Mouse (Mus musculus): ENCODE measurements at regions not wholly inside any gene's neighbourhood (a gene's known extent, or its start where the extent isn't known, plus 50 kb on each side); places are given as distances from the start of the nearest gene placed in this dataset.

DNA sequence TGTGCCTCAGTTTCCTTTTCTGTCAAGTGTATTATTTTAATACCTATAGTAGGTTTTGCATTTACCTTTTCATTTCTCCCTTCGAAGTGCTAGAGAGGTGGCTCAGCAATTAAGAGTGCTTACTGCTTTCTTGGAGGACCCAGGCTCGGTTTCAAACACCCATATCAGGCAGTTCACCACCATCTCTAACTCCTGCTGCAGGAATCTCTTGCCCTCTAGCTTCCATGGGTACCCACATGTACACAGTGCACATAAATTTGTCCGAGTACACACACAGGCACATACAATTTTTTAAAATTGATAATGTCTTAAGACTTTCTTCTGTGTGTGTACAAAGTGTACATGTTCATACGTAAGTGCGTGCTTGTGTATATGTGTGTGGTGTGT, 220.9 kb upstream of the Rpl38 start:
- Histone ChIP-seq H3K27ac (replicated peaks; ENCODE audit: low read depth, low read length) (no peak overlapping the region), H3K4me3 (ENCODE audit: insufficient read depth, low read depth, low read length) (no peak overlapping the region), H3K4me1 (ENCODE audit: control insufficient read depth, insufficient read depth, insufficient read length, low read length) (no peaks in the 10 kb centered on the region)

DNA sequence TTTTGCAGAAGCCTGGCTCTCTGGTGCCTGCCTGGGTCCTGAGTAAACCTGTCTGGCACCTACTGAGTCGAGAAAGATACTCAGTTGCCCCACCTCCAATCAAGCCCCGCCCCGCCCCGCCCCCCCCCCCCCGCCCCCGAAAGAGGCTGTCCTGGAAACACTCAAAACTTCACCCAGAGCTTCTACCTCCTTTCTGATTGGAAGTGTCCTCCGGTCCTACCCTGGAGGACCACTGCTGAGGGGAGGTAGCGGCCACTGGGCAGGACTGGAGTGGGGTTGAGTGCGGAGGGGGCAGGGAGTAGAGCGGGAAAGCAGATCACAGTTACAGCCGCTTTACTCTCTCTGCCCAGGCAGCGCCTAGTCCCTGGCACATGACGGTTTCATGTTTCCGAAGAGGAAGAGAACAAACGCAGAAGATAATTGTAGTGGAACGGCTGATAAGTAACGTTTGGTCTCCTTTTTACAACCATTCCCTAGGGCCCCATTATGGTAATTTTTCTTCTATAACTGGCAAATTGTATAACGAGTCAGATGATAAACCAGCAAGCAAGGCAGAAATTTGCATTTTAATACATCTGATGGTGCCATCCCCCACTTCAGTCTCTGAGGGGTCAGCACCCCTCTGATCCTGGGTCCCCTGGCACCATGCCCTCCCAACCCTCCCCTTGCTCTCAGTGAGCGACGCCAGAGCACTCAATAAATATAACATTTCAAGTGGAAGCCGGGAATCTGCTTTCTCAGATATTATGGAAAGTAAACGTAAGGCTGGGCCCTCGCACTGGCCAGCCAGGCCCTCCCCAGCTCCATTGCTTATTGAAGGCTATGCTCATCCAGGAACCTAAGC, 221.5 kb upstream of the Rpl38 start:
- no peak overlapping the region for H3K27ac ChIP-seq (replicated peaks; ENCODE audit: low read depth, low read length)

DNA sequence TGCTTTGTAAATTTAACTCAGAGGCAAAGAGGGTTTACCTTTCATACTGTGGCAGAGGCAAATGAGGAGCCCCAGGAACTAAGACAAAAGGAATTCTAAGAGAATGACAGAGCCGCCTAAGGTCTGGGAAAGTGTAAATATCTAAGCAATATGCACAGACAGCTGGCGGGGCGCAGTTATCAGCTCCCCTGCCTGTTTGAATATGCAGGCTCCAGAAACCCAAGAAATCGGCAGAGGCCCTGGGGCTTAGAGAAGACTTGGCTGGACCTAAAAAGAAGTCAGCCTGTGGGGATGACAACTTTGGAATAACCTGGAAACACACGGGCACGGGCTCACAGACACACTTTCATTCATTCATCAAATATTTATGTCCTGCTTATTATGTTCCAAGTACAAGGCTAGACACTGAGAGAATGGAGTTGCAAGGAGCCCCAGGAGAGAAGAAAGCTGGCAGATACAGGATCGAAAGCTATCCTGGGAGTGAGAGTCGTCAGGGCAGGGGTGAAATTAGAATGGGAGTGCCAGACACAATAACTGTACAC, 222.2 kb upstream of the Rpl38 start:
- no peaks in the 10 kb centered on the region for H3K4me1 ChIP-seq (ENCODE audit: control insufficient read depth, insufficient read depth, insufficient read length, low read length)
- H3K4me3 ChIP-seq (ENCODE audit: insufficient read depth, low read depth, low read length), result peak overlapping the region; percentile 57; the same call in 1 of the 2 replicates
- no peak overlapping the region for H3K27ac ChIP-seq (replicated peaks; ENCODE audit: low read depth, low read length)

More for the DNA sequence above, 221.5 kb upstream of the Rpl38 start:
- Histone ChIP-seq H3K4me1 (ENCODE audit: control insufficient read depth, insufficient read depth, insufficient read length, low read length) (no peaks in the 10 kb centered on the region), H3K4me3 (ENCODE audit: insufficient read depth, low read depth, low read length) (peak overlapping the region; percentile 57)

DNA sequence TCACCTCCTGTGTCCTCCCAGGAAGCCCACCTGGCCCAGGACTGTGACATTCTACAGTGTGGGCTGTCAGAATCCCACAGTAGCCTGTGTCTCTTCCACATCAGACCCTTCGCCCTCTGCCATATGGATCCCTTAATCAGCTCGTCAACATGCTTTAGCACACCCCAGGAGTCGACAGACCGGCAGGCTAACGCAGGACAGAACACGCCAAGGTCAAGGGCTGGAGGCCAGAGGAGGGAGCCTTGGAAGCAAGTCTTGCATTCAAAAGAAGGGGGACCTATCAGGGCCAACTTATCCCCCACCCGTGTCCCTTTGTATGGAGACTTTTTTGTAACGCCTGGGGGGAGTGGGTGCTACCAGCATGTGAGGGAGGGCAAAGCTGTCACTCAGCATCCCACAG, 224.1 kb upstream of the Rpl38 start:
- H3K4me3 ChIP-seq (ENCODE audit: insufficient read depth, low read depth, low read length), result no peak overlapping the region
- no peaks in the 10 kb centered on the region for H3K4me1 ChIP-seq (ENCODE audit: control insufficient read depth, insufficient read depth, insufficient read length, low read length)
- H3K27ac ChIP-seq (replicated peaks; ENCODE audit: low read depth, low read length), result no peak overlapping the region

DNA sequence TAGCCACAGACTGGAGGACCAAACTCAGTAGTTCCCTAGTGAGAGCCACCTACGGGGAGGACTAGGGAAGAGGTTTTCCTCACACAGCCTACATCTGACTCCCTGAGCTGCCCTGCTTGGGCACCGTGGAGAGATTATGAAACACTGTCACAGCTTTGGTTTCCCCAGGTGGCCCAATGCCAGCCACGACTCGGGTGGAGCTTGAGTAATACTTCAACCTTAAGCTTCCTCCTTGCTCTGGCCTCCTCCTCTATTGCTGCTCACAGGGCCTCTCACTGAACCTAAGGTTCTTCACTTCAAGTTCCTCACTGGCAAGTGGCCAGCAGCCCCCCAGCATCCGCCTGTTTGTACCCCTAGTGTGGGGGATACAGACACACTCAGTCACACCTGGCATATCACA, 224.9 kb upstream of the Rpl38 start:
- Histone ChIP-seq H3K27ac (replicated peaks; ENCODE audit: low read depth, low read length) (no peak overlapping the region), H3K4me1 (ENCODE audit: control insufficient read depth, insufficient read depth, insufficient read length, low read length) (no peaks in the 10 kb centered on the region), H3K4me3 (ENCODE audit: insufficient read depth, low read depth, low read length) (no peak overlapping the region)

DNA sequence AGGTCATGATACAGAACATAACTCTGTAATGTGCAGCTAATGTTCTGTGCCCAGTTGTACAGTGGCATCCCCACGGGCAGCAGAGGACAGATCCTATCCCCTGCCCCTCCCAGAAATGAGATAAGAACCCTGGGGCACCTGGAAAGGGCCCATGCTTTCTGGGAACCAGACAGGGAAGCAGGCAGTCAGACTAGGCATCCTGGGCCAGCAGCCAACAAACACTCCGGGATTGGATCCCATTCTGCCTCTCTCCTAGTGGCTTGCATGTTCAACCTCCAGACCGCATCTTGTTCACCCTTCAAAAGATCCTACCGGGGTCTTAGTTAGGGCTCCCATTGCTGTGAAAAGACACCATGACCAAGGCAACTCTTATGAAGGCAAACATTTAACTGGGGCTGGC, 229.0 kb upstream of the Rpl38 start:
- Histone ChIP-seq H3K27ac (replicated peaks; ENCODE audit: low read depth, low read length) (no peak overlapping the region), H3K4me3 (ENCODE audit: insufficient read depth, low read depth, low read length) (no peak overlapping the region), H3K4me1 (ENCODE audit: control insufficient read depth, insufficient read depth, insufficient read length, low read length) (no peaks in the 10 kb centered on the region)

DNA sequence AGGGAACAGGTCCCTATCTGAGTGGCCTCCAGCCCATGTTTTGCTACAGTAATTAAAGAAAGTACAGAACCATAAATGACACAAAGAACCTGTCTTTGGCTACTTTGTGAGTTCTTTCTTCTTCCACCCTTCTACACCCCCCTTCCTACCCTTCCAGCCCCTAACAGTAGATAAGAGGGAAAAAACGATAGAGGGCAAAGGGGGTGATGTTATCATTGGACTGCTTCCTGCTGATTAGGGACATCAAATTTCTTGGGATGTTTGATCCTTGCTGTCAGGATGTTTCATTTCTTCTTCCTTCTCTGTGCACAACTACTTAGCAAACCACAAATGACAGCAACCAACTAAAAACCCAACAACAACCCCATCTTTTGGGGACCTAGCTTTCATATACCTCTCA, 232.5 kb upstream of the Rpl38 start:
- H3K27ac ChIP-seq (replicated peaks; ENCODE audit: low read depth, low read length), result no peak overlapping the region
- no peak overlapping the region for H3K4me3 ChIP-seq (ENCODE audit: insufficient read depth, low read depth, low read length)
- H3K4me1 ChIP-seq (ENCODE audit: control insufficient read depth, insufficient read depth, insufficient read length, low read length), result no peaks in the 10 kb centered on the region

DNA sequence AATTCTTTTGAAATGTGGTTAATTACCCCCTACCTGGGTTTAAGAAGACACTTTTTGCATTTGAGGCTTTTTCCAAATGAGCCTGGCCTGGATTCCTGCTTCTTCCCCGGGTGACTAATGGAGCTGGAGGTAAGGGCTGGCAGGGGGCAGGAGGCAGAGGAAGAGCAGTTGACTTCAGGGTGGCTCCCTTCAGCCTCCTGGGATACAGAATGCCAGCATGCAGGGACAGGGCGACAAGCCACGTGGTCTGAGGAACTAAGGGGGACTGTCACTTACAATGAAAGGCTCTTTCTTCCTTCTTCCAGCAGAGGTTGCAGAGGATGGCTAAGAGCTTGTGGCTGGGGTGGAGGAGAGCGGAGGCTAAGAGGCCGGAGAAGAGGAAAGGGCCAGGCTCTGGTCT, 234.8 kb upstream of the Rpl38 start:
- Histone ChIP-seq H3K27ac (replicated peaks; ENCODE audit: low read depth, low read length) (no peak overlapping the region), H3K4me3 (ENCODE audit: insufficient read depth, low read depth, low read length) (no peak overlapping the region), H3K4me1 (ENCODE audit: control insufficient read depth, insufficient read depth, insufficient read length, low read length) (no peaks in the 10 kb centered on the region)

DNA sequence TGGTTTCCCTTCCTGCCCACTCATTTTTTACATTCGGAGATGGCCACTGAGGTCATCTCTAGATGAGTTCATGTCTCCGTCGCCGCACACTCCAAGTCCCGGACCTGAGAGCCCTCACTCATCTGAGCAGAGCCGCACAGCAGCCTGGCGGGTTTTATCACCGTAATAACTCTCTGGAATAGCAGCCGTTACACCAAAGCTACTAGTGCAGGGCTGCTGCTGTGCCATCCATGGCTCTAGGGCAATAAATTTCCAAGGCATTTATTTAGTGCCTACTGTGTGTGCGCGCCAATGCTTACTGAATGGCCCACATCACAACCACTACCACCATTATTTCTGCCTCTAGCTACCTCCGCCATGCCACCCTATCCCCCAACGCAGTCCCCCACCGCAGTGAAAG, 242.9 kb upstream of the Rpl38 start:
- Histone ChIP-seq H3K4me3 (ENCODE audit: insufficient read depth, low read depth, low read length) (no peak overlapping the region), H3K27ac (replicated peaks; ENCODE audit: low read depth, low read length) (no peak overlapping the region), H3K4me1 (ENCODE audit: control insufficient read depth, insufficient read depth, insufficient read length, low read length) (no peaks in the 10 kb centered on the region)

DNA sequence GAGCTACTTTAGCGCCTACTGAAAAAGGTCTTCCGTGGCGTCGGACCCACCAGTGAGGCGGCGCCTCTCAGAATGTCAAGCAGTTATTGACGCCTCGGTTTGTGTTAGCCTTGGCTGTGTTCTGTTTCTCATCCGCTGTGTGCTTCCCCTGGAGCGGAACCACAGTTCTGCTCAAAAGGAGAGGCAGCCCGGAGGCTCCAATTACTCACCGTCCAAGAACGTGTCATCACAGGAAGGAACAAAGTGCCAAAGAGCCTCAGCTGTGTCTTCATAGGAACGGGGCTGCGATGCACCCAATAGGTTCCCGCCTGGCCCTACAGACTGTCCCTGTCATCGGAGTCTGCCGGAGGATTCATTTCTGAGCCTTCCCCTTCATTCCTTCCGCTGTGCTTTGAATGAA, 245.0 kb upstream of the Rpl38 start:
- H3K27ac ChIP-seq (replicated peaks; ENCODE audit: low read depth, low read length), result no peak overlapping the region
- no peaks in the 10 kb centered on the region for H3K4me1 ChIP-seq (ENCODE audit: control insufficient read depth, insufficient read depth, insufficient read length, low read length)
- H3K4me3 ChIP-seq (ENCODE audit: insufficient read depth, low read depth, low read length), result no peak overlapping the region

DNA sequence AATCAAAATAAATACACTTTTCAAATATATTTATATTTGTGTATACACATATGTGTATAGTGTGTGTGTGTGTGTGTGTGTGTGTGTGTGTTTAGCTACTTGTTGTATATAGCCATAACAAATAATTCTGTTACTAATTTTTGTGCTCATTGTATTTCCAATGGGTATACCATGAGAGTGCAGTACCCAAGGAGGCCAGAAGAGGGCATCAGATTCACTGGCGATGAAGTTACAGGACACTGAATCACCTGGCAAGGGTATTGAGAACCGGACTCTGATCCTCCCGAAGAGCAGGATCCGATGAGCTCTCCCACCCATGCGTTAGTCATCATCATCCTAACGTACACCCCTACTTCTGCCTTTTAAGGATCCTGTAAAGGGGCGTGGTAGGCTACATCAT, 249.3 kb upstream of the Rpl38 start:
- Histone ChIP-seq H3K4me1 (ENCODE audit: control insufficient read depth, insufficient read depth, insufficient read length, low read length) (no peaks in the 10 kb centered on the region), H3K4me3 (ENCODE audit: insufficient read depth, low read depth, low read length) (no peak overlapping the region), H3K27ac (replicated peaks; ENCODE audit: low read depth, low read length) (no peak overlapping the region)

DNA sequence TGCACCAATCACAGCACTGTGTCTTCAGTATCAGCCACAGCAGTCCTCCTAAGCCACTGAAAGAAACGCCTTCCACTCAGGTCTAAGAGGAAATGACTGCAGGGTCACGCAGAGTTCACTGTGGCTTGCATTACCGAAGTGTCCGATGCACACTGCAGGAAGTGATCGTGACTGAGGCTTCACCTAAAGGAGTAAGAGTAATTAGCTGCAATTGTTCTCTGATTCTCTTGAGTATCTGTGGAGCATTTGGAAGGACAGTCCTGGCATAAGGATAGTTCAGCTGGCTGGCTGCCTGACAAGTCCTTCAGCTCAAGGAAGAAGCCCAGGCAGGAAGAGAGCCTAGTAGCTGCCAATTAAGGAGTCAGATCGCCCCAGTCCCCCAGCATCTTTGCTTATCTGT, 252.2 kb upstream of the Rpl38 start:
- no peak overlapping the region for H3K4me3 ChIP-seq (ENCODE audit: insufficient read depth, low read depth, low read length)
- no peak overlapping the region for H3K27ac ChIP-seq (replicated peaks; ENCODE audit: low read depth, low read length)
- H3K4me1 ChIP-seq (ENCODE audit: control insufficient read depth, insufficient read depth, insufficient read length, low read length), result no peaks in the 10 kb centered on the region

DNA sequence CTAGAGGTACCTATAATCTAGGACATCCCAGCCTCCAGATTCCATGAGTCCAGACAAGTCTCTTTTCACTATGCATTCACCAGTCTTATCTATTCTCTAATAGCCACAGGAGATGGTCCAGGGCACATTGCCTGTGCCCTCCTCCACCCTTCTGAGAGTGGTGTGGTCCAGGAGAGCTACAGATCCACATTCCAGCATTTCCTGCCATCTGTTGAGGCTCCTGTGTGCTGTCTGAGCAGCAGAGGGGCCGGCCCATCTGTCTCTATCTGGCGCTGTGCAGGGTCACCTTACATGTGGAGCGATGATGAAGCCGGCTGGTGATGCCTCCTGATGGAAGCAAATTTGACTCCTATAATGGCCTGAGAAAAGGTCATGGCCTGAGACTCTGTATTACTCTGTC, 263.9 kb upstream of the Rpl38 start:
- no peak overlapping the region for H3K4me3 ChIP-seq (ENCODE audit: insufficient read depth, low read depth, low read length)
- no peaks in the 10 kb centered on the region for H3K4me1 ChIP-seq (ENCODE audit: control insufficient read depth, insufficient read depth, insufficient read length, low read length)
- no peak overlapping the region for H3K27ac ChIP-seq (replicated peaks; ENCODE audit: low read depth, low read length)

DNA sequence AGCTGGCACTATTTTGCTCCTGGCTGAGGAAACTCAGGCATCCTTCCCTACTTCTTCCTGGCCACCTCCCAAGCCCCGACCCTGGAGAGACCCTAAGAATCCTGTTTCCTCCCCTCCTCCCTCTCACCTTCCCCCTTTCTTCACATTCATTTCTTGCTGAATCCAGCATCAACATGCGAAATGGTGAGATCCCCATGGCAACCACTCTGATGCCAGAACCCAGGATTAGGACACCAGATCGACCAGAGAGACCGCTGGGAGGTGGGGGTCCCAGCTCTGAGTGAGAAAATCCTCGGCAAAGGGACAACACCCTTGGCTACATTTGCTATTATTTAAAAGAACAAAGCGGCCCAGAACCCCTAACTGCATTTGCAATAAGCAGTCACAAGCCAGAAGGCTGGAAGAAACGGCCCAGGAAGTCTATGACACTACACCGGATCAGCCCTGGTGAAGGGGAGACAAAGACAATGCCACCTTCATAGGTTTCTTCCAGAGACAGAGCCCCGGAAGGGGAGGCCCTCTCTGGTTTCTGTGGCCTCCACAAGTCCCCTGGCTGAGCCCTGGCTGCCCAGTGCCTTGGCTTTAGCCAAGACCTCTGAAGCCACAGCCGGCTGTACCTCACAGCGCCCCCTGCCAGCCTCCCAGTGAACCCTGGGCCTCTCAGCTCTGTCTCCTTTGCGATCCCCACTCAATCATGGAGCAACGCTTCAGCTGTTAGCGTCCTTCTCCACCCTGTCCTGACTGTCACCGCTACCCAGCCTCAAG, 265.6 kb upstream of the Rpl38 start:
- Histone ChIP-seq H3K4me3 (ENCODE audit: insufficient read depth, low read depth, low read length) (no peak overlapping the region), H3K4me1 (ENCODE audit: control insufficient read depth, insufficient read depth, insufficient read length, low read length) (no peaks in the 10 kb centered on the region), H3K27ac (replicated peaks; ENCODE audit: low read depth, low read length) (no peak overlapping the region)

DNA sequence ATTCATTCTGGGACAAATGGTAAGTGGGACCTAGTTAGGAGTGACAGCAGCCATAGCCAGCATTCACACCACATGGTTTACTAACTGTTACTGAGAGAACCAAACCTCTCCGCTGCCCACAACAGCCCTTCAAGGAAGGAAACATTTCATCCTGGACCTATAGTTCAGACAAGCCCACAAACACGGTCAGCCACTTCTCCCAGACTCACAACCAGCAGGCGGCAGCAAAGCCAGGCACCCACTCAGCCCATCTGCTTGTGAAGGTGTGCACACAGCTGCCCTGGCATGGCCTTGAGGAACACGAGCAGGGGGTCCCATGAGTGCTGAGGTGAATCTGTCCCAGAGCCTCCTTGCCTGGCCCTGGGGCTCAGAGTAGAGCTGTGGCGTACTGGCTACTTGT, 267.6 kb upstream of the Rpl38 start:
- Histone ChIP-seq H3K4me3 (ENCODE audit: insufficient read depth, low read depth, low read length) (no peak overlapping the region), H3K27ac (replicated peaks; ENCODE audit: low read depth, low read length) (no peak overlapping the region), H3K4me1 (ENCODE audit: control insufficient read depth, insufficient read depth, insufficient read length, low read length) (no peaks in the 10 kb centered on the region)

DNA sequence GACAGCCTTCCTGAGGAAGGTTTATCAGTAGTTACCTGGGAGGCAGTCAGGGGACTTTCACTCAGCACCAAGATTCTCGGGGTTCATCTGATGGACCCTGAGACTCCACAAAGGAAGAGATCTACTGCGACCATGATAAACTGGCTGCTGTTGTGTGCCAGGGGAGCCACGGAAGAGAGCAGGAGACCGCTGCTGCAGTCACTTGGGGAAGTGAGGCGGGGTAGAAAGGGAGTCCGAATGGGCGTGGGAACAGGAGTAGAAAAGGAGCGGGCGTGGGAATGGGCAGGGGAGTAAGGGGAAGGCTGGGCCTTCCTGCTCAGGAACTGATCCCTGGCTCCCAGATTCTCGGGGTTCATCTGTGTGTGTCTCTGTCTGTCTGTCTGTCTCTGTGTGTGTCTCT, 276.2 kb upstream of the Rpl38 start:
- no peak overlapping the region for H3K27ac ChIP-seq (replicated peaks; ENCODE audit: low read depth, low read length)
- H3K4me3 ChIP-seq (ENCODE audit: insufficient read depth, low read depth, low read length), result no peak overlapping the region
- H3K4me1 ChIP-seq (ENCODE audit: control insufficient read depth, insufficient read depth, insufficient read length, low read length), result no peaks in the 10 kb centered on the region

Data from brown adipose tissue, adult 24 weeks (tissue).